Mouse (Mus musculus) frontal cortex, postnatal 14 days (tissue): ENCODE measurements at regions not wholly inside any gene's neighbourhood (a gene's known extent, or its start where the extent isn't known, plus 50 kb on each side); places are given as distances from the start of the nearest gene placed in this dataset.

Source experiments
- DNase-seq, 2 experiments: peaks; one replicate each; pipeline ENCODE4 v3.0.0; 2022; ENCODE audit warnings: low spot score in 2 of 2

GRCm38 (mm10) chr2:128368534-128369273 lies 222.3 kb upstream of the Spdye4c start:
- DNase-seq = no peak

- DNase-seq = no peak
Observed at GRCm38 (mm10) chr2:128370821-128371220, 220.2 kb upstream of the Spdye4c start.

GRCm38 (mm10) chr2:128372204-128372603 lies 218.8 kb upstream of the Spdye4c start:
- no peak for DNase-seq

- DNase-seq = no peak
Observed at GRCm38 (mm10) chr2:128373363-128374252, 217.4 kb upstream of the Spdye4c start.

- DNase-seq = no peak
Observed at GRCm38 (mm10) chr2:128374253-128374566, 216.8 kb upstream of the Spdye4c start.

GRCm38 (mm10) chr2:128374926-128375325 lies 216.1 kb upstream of the Spdye4c start:
- DNase-seq = no peak

- DNase-seq = no peak
Observed at GRCm38 (mm10) chr2:128375827-128376226, 215.2 kb upstream of the Spdye4c start.

- DNase-seq = no peak
Observed at GRCm38 (mm10) chr2:128377176-128377575, 213.8 kb upstream of the Spdye4c start.

GRCm38 (mm10) chr2:128377680-128378079 lies 213.3 kb upstream of the Spdye4c start:
- DNase-seq = no peak

- DNase-seq = no peak
Observed at GRCm38 (mm10) chr2:128378456-128378855, 212.6 kb upstream of the Spdye4c start.

- no peak for DNase-seq
Observed at GRCm38 (mm10) chr2:128379151-128379550, 211.9 kb upstream of the Spdye4c start.

- no peak for DNase-seq
Observed at GRCm38 (mm10) chr2:128379554-128379953, 211.5 kb upstream of the Spdye4c start.

GRCm38 (mm10) chr2:128380581-128380980 lies 210.4 kb upstream of the Spdye4c start:
- DNase-seq = no peak

- no peak for DNase-seq
Observed at GRCm38 (mm10) chr2:128381684-128382205, 209.3 kb upstream of the Spdye4c start.

GRCm38 (mm10) chr2:128382473-128382872 lies 208.5 kb upstream of the Spdye4c start:
- no peak for DNase-seq

GRCm38 (mm10) chr2:128384612-128385011 lies 206.4 kb upstream of the Spdye4c start:
- no peak for DNase-seq

- no peak for DNase-seq
Observed at GRCm38 (mm10) chr2:128386846-128387621, 204.0 kb upstream of the Spdye4c start.

GRCm38 (mm10) chr2:128387851-128388471 lies 203.0 kb upstream of the Spdye4c start:
- no peak for DNase-seq

GRCm38 (mm10) chr2:128388883-128389470 lies 202.0 kb upstream of the Spdye4c start:
- DNase-seq = no peak

GRCm38 (mm10) chr2:128392344-128392743 lies 198.7 kb upstream of the Spdye4c start:
- DNase-seq = no peak

GRCm38 (mm10) chr2:128393401-128393800 lies 197.6 kb upstream of the Spdye4c start:
- DNase-seq = no peak
